Mouse (Mus musculus): ENCODE data around the gene Fam131a. TPM values are rescaled to one million over a fixed set of nuclear protein-coding genes. Genes with fewer than 3 reads are reported as not detected.

The Fam131a gene
- total and polyA plus RNA-seq, 2 experiments from 2014 or later, result 8.7 to 25.5 TPM

- no peak overlapping the region for H3K9ac ChIP-seq (replicated peaks; ENCODE audit: low read depth, low read length)
- no peak for ATAC-seq (ENCODE audit: insufficient read depth, low read depth)
- DNase-seq (ENCODE audit: low spot score), result no peak
- no peak overlapping the region for H3K27ac ChIP-seq (ENCODE audit: low read depth)
- no peaks in the 10 kb centered on the region for H3K36me3 ChIP-seq (replicated peaks; ENCODE audit: control insufficient read depth, insufficient read depth, low read length)
- H3K27me3 ChIP-seq (ENCODE audit: control insufficient read depth, insufficient read depth, low read length), result peaks cover 57% of the 10 kb centered on the region
- H3K4me2 ChIP-seq (ENCODE audit: low read depth, low read length), result no peak overlapping the region
- 60% methylated on average over 5 of the region's 5 CpGs for WGBS
- peaks cover 10% of the 10 kb centered on the region; the same call in 1 of the 2 replicates for H3K4me1 ChIP-seq (ENCODE audit: control insufficient read depth, insufficient read depth)
- TF ChIP-seq EP300 (IDR thresholded peaks at IDR 0.05; ENCODE audit: low read depth) (no peak), CTCF (IDR thresholded peaks at IDR 0.05; ENCODE audit: low read depth) (no peak)
- H3K4me3 ChIP-seq (ENCODE audit: low read depth, low read length), result no peak overlapping the region
- no peaks in the 10 kb centered on the region for H3K9me3 ChIP-seq (replicated peaks; ENCODE audit: control insufficient read depth, low read length)
Observed at GRCm38 (mm10) chr16:20731688-20732087, 38.6 kb downstream of the Fam131a start.

- Histone ChIP-seq H3K4me3 (ENCODE audit: low read depth, low read length) (peak overlapping the region; percentile 66), H3K27ac (ENCODE audit: low read depth) (0 out of 2 replicates have a peak overlapping the region, but pooled peaks have one; percentile 20), H3K9ac (replicated peaks; ENCODE audit: low read depth, low read length) (peak overlapping the region; percentile 54), H3K4me1 (ENCODE audit: control insufficient read depth, insufficient read depth) (peaks cover 10% of the 10 kb centered on the region; the same call in 1 of the 2 replicates), H3K27me3 (ENCODE audit: control insufficient read depth, insufficient read depth, low read length) (peaks cover 64% of the 10 kb centered on the region), H3K9me3 (replicated peaks; ENCODE audit: control insufficient read depth, low read length) (no peaks in the 10 kb centered on the region), H3K36me3 (replicated peaks; ENCODE audit: control insufficient read depth, insufficient read depth, low read length) (no peaks in the 10 kb centered on the region), H3K4me2 (ENCODE audit: low read depth, low read length) (peak overlapping the region; percentile 99)
- ATAC-seq (ENCODE audit: insufficient read depth, low read depth) (0 out of 2 replicates have a peak, but pooled peaks have one; percentile 6), DNase-seq (ENCODE audit: low spot score) (no peak)
- TF ChIP-seq EP300 (IDR thresholded peaks at IDR 0.05; ENCODE audit: low read depth) (no peak), CTCF (IDR thresholded peaks at IDR 0.05; ENCODE audit: low read depth) (no peak)
- under 1% methylated on average over 29 of the region's 30 CpGs for WGBS
Observed at GRCm38 (mm10) chr16:20732251-20732924, 39.3 kb downstream of the Fam131a start.

GRCm38 (mm10) chr16:20732925-20733730 lies 40.1 kb downstream of the Fam131a start, which contains the start of gene Chrd:
Gene Chrd, plus strand, starts transcription at chr16:20733127.
- H3K9ac ChIP-seq (replicated peaks; ENCODE audit: low read depth, low read length), result peak within 1 kb of the TSS; percentile 54
- 0 out of 2 replicates have a peak within 1 kb of the TSS, but pooled peaks have one; percentile 20 for H3K27ac ChIP-seq (ENCODE audit: low read depth)
- TF ChIP-seq CTCF (IDR thresholded peaks at IDR 0.05; ENCODE audit: low read depth), result no peak
- no peak for TF ChIP-seq EP300 (IDR thresholded peaks at IDR 0.05; ENCODE audit: low read depth)
- H3K4me3 ChIP-seq (ENCODE audit: low read depth, low read length), result peak within 1 kb of the TSS; percentile 66
- no peaks in the 10 kb centered on the region for H3K9me3 ChIP-seq (replicated peaks; ENCODE audit: control insufficient read depth, low read length)
- peak; percentile 59 for ATAC-seq (ENCODE audit: insufficient read depth, low read depth)
- peaks cover 10% of the 10 kb centered on the region; the same call in 1 of the 2 replicates for H3K4me1 ChIP-seq (ENCODE audit: control insufficient read depth, insufficient read depth)
- peaks cover 64% of the 10 kb centered on the region for H3K27me3 ChIP-seq (ENCODE audit: control insufficient read depth, insufficient read depth, low read length)
- DNase-seq (ENCODE audit: low spot score), result no peak
- H3K4me2 ChIP-seq (ENCODE audit: low read depth, low read length), result peak within 1 kb of the TSS; percentile 99
- H3K36me3 ChIP-seq (replicated peaks; ENCODE audit: control insufficient read depth, insufficient read depth, low read length), result no peaks in the 10 kb centered on the region
- under 1% methylated on average over 58 of the region's 70 CpGs for WGBS

GRCm38 (mm10) chr16:20733731-20734730 lies 41.0 kb downstream of the Fam131a start, which contains the start of gene Thpo:
Gene Thpo, minus strand, starts transcription at chr16:20734511.
- ATAC-seq (ENCODE audit: insufficient read depth, low read depth), result no peak
- peaks cover 10% of the 10 kb centered on the region; the same call in 1 of the 2 replicates for H3K4me1 ChIP-seq (ENCODE audit: control insufficient read depth, insufficient read depth)
- no peaks in the 10 kb centered on the region for H3K9me3 ChIP-seq (replicated peaks; ENCODE audit: control insufficient read depth, low read length)
- H3K4me3 ChIP-seq (ENCODE audit: low read depth, low read length), result peak within 1 kb of the TSS; percentile 66
- no peaks in the 10 kb centered on the region for H3K36me3 ChIP-seq (replicated peaks; ENCODE audit: control insufficient read depth, insufficient read depth, low read length)
- H3K27ac ChIP-seq (ENCODE audit: low read depth), result no peak within 1 kb of the TSS
- H3K27me3 ChIP-seq (ENCODE audit: control insufficient read depth, insufficient read depth, low read length), result peaks cover 64% of the 10 kb centered on the region
- WGBS, result 5% methylated on average over 45 of the region's 45 CpGs
- TF ChIP-seq CTCF (IDR thresholded peaks at IDR 0.05; ENCODE audit: low read depth) (no peak), EP300 (IDR thresholded peaks at IDR 0.05; ENCODE audit: low read depth) (no peak)
- DNase-seq (ENCODE audit: low spot score), result no peak
- H3K4me2 ChIP-seq (ENCODE audit: low read depth, low read length), result peak within 1 kb of the TSS; percentile 99
- 0 out of 2 replicates have a peak within 1 kb of the TSS, but pooled peaks have one; percentile 54 for H3K9ac ChIP-seq (replicated peaks; ENCODE audit: low read depth, low read length)
